Mouse (Mus musculus) kidney, adult 2 months (tissue): ENCODE results near the gene Unc13c.

Source experiments
- CTCF ChIP-seq: fragments of 200-500 bp; conservative IDR thresholded peaks from 2 replicates; pipeline ENCODE4 v1.5.1; 2011; ENCODE audit warnings: low read depth, mild to moderate bottlenecking, control low read depth, low read length, moderate library complexity, mixed read lengths; ENCODE audit not compliant: insufficient read depth, insufficient read length
- POLR2A ChIP-seq: fragments of 200-500 bp; IDR thresholded peaks from one replicate; pipeline ENCODE4 v1.6.1; 2011; ENCODE audit warnings: low read depth, low read length, control low read depth

- TF ChIP-seq POLR2A, result no peak
- TF ChIP-seq CTCF, result no peak
Measured at GRCm38 (mm10) chr9:73934844-73935243, 33.9 kb downstream of the Unc13c start.
